Mouse (Mus musculus) kidney, embryonic 16.5 days (tissue): ENCODE data around the gene Slc26a6. TPM values are rescaled to one million over a fixed set of nuclear protein-coding genes. Genes with fewer than 3 reads are reported as not detected.

Experiments
- ATAC-seq: fragments of 200-750 bp; cut with Nextera tagmentation; 2 replicates; pipeline ENCODE4 v1.8.0; 2017; ENCODE audit warnings: moderate TSS enrichment; ENCODE audit not compliant: low FRiP score, low TSS enrichment
- H3K27ac ChIP-seq: fragments of 300-500 bp; sonication (generic); 2 replicates; pipeline ENCODE4 v1.5.1; 2014; ENCODE audit warnings: low read length
- H3K27me3 ChIP-seq: fragments of 300-500 bp; sonication (generic); 2 replicates; pipeline ENCODE4 v1.6.1; 2014; ENCODE audit warnings: low read length, control low read depth, mixed read lengths; ENCODE audit not compliant: insufficient read depth
- H3K36me3 ChIP-seq: fragments of 300-500 bp; sonication (generic); 2 replicates; pipeline ENCODE4 v1.6.1; 2014; ENCODE audit warnings: low read length, control low read depth, mixed read lengths; ENCODE audit not compliant: insufficient read depth
- H3K4me1 ChIP-seq: fragments of 300-500 bp; sonication (generic); 2 replicates; pipeline ENCODE4 v1.6.1; 2014; ENCODE audit warnings: low read length, control low read depth, mixed read lengths; ENCODE audit not compliant: insufficient read depth
- H3K4me2 ChIP-seq: fragments of 300-500 bp; sonication (generic); replicated peaks from 2 replicates; pipeline ENCODE4 v1.6.1; 2014; ENCODE audit warnings: low read depth, low read length
- H3K4me3 ChIP-seq: fragments of 300-500 bp; sonication (generic); 2 replicates; pipeline ENCODE4 v1.5.1; 2014; ENCODE audit warnings: mild to moderate bottlenecking, low read length
- H3K9ac ChIP-seq: fragments of 300-500 bp; sonication (generic); replicated peaks from 2 replicates; pipeline ENCODE4 v1.6.1; 2014; ENCODE audit warnings: low read length
- H3K9me3 ChIP-seq: fragments of 300-500 bp; sonication (generic); 2 replicates; pipeline ENCODE4 v1.6.1; 2016; ENCODE audit warnings: low read length, control low read depth
- WGBS: fragments of 180-500 bp; shearing (Covaris S2); extraction: QIAGEN DNeasy Blood & Tissue Kit; methylation state at CpG from one replicate; pipeline ENCODE4 v1.1.7; 2014; 5-methylcytosine and 5-hydroxymethylcytosine counted together
- microRNA-seq: library from miRNA; unstranded; fragments of <30 nt; microRNA quantifications from one replicate; pipeline ENCODE4, GENCODE M21; 2016
- polyA plus RNA-seq: library from polyadenylated mRNA; unstranded; fragments of >200 nt; fragmentation: Nextera tagmentation; extraction: Ambion mirVana; gene quantifications from 2 replicates; pipeline ENCODE4 v1.2.1, GENCODE M21; 2015

Slc26a6 gene
- polyA plus RNA-seq, 1 experiment from 2014 or later: 14.4 TPM

DNA sequence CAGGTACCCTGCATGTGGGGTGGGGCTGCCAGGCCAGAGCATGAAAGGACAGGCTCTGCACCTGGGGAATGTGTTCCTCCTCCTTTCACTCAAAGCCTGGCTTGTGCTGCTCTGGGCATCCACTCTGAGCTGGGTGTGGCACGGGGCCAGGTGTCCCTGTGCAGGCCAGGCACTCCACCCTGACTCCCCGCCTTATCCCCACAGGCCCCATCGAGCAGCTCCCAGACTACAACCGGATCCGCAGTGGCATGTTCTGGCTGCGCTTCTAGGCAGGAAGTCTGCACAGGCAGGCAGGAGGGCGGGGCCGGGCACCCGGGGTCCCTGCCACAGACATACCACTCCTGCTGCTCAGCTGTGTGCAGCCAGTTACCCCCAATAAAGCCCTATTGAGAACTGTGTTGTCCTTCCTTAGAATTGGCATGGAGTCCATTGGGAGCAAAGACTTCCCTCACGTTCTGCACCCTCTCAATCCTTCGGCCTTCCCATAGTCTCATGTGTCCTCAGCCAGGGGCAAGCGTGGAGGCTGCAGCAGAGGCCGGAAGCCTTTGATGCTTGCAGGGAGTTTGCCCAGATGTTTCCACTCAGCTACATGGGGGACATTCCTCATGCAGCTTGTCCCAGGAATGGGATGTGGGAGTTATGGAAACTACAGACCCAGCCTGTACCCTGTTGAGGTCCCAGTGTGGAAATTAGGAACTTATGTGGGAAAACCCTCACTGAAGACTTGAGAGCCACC lies 96.3 kb downstream of the Slc26a6 start:
- no peak overlapping the region for H3K4me2 ChIP-seq
- peak; percentile 81 for ATAC-seq
- H3K4me3 ChIP-seq: no peak overlapping the region
- H3K27me3 ChIP-seq: 0 out of 2 replicates have a peak, but pooled peaks cover 1% of the 10 kb centered on the region
- H3K4me1 ChIP-seq: peaks cover 22% of the 10 kb centered on the region
- WGBS: 59% methylated on average over 13 of the region's 13 CpGs
- H3K9me3 ChIP-seq: no peaks in the 10 kb centered on the region
- H3K27ac ChIP-seq: peak overlapping the region; percentile 51
- H3K36me3 ChIP-seq: peaks cover 58% of the 10 kb centered on the region
- no peak overlapping the region for H3K9ac ChIP-seq

DNA sequence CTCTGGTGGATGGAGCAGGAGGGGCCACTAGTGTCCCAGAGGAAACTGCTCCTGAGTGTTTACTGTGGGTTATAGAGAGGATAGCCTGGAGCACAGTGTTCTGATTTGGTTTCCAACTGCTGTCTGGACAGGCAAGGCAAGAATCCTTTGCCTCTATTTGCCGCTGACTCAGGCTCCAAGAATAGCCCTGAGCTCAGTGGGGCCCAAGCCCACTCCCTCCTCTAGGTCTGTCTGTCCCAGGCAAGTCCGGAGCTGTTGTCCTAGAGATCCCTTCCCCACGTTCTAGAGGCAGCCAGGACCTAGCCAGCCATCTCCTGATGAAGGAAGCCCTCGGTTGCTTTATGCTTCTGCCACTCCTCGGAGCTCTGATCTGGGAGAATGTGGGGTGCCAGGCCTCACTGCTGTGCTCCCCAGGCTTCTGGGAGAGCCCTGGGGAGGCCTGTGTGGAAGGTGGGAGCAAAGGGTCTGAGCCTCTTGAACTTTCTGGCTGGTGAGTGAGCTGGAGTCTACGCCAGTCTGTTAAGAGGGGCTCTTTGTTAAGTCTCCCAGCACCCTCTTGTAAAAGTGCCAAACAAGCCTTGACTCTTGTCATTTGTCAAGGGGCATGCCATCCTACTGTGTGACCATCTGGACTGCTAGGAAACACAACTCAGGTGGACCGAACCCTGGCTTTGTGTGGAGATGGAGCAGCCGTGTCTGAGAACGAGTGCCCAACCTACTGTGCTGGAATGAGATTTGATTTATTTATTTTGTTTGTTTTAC lies 97.1 kb downstream of the Slc26a6 start:
- H3K27me3 ChIP-seq: 0 out of 2 replicates have a peak, but pooled peaks cover 2% of the 10 kb centered on the region
- peak overlapping the region; percentile 51 for H3K27ac ChIP-seq
- H3K4me3 ChIP-seq: no peak overlapping the region
- H3K36me3 ChIP-seq: peaks cover 50% of the 10 kb centered on the region
- no peak overlapping the region for H3K9ac ChIP-seq
- peaks cover 24% of the 10 kb centered on the region for H3K4me1 ChIP-seq
- 83% methylated on average over 9 of the region's 9 CpGs for WGBS
- no peaks in the 10 kb centered on the region for H3K9me3 ChIP-seq
- H3K4me2 ChIP-seq: no peak overlapping the region
- ATAC-seq: peak; percentile 2; the same call in 1 of the 2 replicates

DNA sequence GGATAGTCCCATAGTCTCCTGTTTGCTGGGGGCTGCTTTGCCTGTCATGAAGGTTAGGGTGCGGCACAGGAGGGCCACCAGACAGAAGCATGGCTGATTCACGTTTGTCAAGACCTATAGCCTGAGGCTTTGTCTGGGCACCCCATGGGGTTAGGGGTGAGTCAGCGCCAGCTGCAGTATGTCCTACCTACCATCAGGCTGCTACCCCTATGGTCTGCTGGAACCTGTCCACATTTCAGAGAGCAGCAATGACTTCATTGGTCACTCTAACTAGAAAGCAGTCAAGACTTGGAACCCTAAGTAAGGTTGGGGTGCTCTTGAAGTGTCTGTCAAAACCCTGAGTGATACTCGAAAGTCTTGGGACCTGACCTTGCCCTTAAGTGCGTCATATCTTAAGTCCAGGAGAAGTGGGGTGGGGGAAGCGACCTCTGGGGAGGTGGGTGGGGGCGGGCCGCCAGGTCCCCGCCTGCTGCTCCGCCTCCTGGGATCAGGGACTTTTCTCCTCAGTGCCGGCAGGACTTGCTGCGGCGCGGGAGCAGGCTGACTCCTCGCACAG lies 100.1 kb downstream of the Slc26a6 start, which contains the start of gene Col7a1:
Gene Col7a1 (plus strand): TSS at position 506 of the 556 bp plus-strand sequence.
- WGBS: 9% methylated on average over 15 of the region's 15 CpGs
- peak within 1 kb of the TSS; percentile 51 for H3K4me2 ChIP-seq

DNA sequence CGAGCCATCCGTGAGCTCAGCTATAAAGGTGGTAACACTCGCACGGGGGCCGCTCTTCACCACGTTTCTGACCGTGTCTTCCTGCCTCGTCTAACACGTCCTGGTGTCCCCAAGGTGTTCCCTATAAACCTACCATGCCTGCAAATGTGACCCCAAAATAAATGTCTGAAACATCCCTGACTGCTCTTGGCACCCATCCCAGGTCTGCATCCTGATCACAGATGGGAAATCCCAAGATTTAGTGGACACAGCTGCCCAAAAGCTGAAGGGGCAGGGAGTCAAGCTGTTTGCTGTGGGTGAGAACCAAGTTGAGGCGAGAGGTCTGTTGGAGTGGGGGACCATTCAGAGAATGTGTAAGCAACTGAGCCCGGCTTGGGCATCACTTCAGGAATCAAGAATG lies 102.2 kb downstream of the Slc26a6 start:
- no peak for ATAC-seq
- peaks cover 3% of the 10 kb centered on the region for H3K36me3 ChIP-seq
- WGBS: 66% methylated on average over 11 of the region's 11 CpGs
- H3K4me1 ChIP-seq: peaks cover 14% of the 10 kb centered on the region
- H3K4me2 ChIP-seq: no peak overlapping the region
- no peak overlapping the region for H3K27ac ChIP-seq
- H3K9ac ChIP-seq: no peak overlapping the region
- H3K4me3 ChIP-seq: no peak overlapping the region
- H3K9me3 ChIP-seq: no peaks in the 10 kb centered on the region
- 0 out of 2 replicates have a peak, but pooled peaks cover 2% of the 10 kb centered on the region for H3K27me3 ChIP-seq

More for the DNA sequence above, 100.1 kb downstream of the Slc26a6 start, which contains the start of gene Col7a1:
- Histone ChIP-seq H3K9ac (peak within 1 kb of the TSS; percentile 36; the same call in 1 of the 2 replicates), H3K27ac (no peak within 1 kb of the TSS), H3K36me3 (peaks cover 24% of the 10 kb centered on the region), H3K9me3 (no peaks in the 10 kb centered on the region), H3K4me3 (peak within 1 kb of the TSS; percentile 26), H3K27me3 (0 out of 2 replicates have a peak, but pooled peaks cover 2% of the 10 kb centered on the region), H3K4me1 (peaks cover 24% of the 10 kb centered on the region)
- no peak for ATAC-seq

DNA sequence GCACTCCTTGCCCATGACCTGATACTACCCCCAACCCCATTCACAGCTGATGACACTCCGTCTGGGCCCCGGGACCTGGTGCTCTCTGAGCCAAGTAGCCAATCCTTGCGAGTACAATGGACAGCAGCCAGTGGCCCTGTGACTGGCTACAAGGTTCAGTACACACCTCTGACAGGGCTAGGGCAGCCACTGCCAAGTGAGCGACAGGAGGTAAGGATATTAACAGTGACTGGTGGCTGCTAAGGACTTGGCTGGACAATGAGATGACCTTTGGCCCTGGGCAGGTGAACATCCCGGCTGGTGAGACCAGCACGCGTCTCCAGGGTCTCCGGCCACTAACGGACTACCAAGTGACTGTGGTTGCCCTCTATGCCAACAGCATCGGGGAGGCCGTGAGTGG lies 102.8 kb downstream of the Slc26a6 start:
- H3K27me3 ChIP-seq: 0 out of 2 replicates have a peak, but pooled peaks cover 2% of the 10 kb centered on the region
- H3K9me3 ChIP-seq: no peaks in the 10 kb centered on the region
- no peak overlapping the region for H3K4me3 ChIP-seq
- WGBS: 88% methylated on average over 11 of the region's 11 CpGs
- H3K36me3 ChIP-seq: no peaks in the 10 kb centered on the region
- ATAC-seq: no peak
- H3K27ac ChIP-seq: no peak overlapping the region
- H3K4me2 ChIP-seq: no peak overlapping the region
- H3K4me1 ChIP-seq: peaks cover 14% of the 10 kb centered on the region; the same call in 1 of the 2 replicates
- H3K9ac ChIP-seq: no peak overlapping the region

Small RNA genes within 50 kb of the gene (microRNA-seq; reads per million reads assigned to microRNA genes)
- gene Gm23156: not detected

Other genes starting within 250 kb of the Slc26a6 start
- 52.7 and 58.2 TPM in 2 replicates for gene Arih2, start 203.9 kb upstream of the Slc26a6 start, polyA plus RNA-seq
- gene Slc25a20, start 191.2 kb upstream of the Slc26a6 start, polyA plus RNA-seq: 60.4 and 61.7 TPM in 2 replicates
- 19.8 and 20.2 TPM in 2 replicates for gene Prkar2a, start 164.0 kb upstream of the Slc26a6 start, polyA plus RNA-seq
- gene Ip6k2, start 69.5 kb upstream of the Slc26a6 start, polyA plus RNA-seq: 100 and 109 TPM in 2 replicates
- gene Nckipsd, start 44.9 kb upstream of the Slc26a6 start, polyA plus RNA-seq: 17.7 and 23.6 TPM in 2 replicates
- gene Celsr3, start 27.0 kb upstream of the Slc26a6 start, polyA plus RNA-seq: 0.12 and 0.26 TPM in 2 replicates
- not detected in 2 replicates for gene Tmem89, start 61.3 kb downstream of the Slc26a6 start, polyA plus RNA-seq
- 621 and 666 TPM in 2 replicates for gene Uqcrc1, start 83.3 kb downstream of the Slc26a6 start, polyA plus RNA-seq
- gene Col7a1, start 100.3 kb downstream of the Slc26a6 start, polyA plus RNA-seq: 2.9 and 3.9 TPM in 2 replicates
- gene Ucn2, start 132.7 kb downstream of the Slc26a6 start, polyA plus RNA-seq: 0.31 TPM in 1 of 2 replicates, not detected in the other
- 10.4 and 10.9 TPM in 2 replicates for gene Pfkfb4, start 138.5 kb downstream of the Slc26a6 start, polyA plus RNA-seq
- 104 and 110 TPM in 2 replicates for gene Shisa5, start 185.3 kb downstream of the Slc26a6 start, polyA plus RNA-seq
- 13.6 and 16.6 TPM in 2 replicates for gene Trex1, start 206.5 kb downstream of the Slc26a6 start, polyA plus RNA-seq
- gene Atrip, start 220.8 kb downstream of the Slc26a6 start, polyA plus RNA-seq: 26.7 and 30.7 TPM in 2 replicates
- 16.5 and 16.8 TPM in 2 replicates for gene Ccdc51, start 229.2 kb downstream of the Slc26a6 start, polyA plus RNA-seq
- 494 and 537 TPM in 2 replicates for gene Tma7, start 229.3 kb downstream of the Slc26a6 start, polyA plus RNA-seq
- 18.9 and 19.8 TPM in 2 replicates for gene Plxnb1, start 242.1 kb downstream of the Slc26a6 start, polyA plus RNA-seq